Mouse (Mus musculus) spleen, postnatal 4 days (tissue): ENCODE results near the gene Trim2.
A peak's percentile ranks its signal among the peaks of the same experiment; 100 is the strongest.

Experiments
- DNase-seq, 2 experiments: peaks; one replicate each; pipeline ENCODE4 v3.0.0; 2022; ENCODE audit warnings: low spot score in 2 of 2

Gene Trim2

GRCm38 (mm10) chr3:84286311-84286710, 20.4 kb downstream of the Trim2 start:
- DNase-seq = no peak

- no peak for DNase-seq
Measured at GRCm38 (mm10) chr3:84284796-84285195, 21.9 kb downstream of the Trim2 start.

- no peak for DNase-seq
Measured at GRCm38 (mm10) chr3:84283524-84283923, 23.2 kb downstream of the Trim2 start.

- DNase-seq = no peak
Measured at GRCm38 (mm10) chr3:84281936-84282371, 24.7 kb downstream of the Trim2 start.

GRCm38 (mm10) chr3:84278809-84279208, 27.9 kb downstream of the Trim2 start:
- DNase-seq = no peak

GRCm38 (mm10) chr3:84275124-84275523, 31.6 kb downstream of the Trim2 start:
- no peak for DNase-seq

- no peak for DNase-seq
Measured at GRCm38 (mm10) chr3:84272293-84273015, 34.2 kb downstream of the Trim2 start.

GRCm38 (mm10) chr3:84271794-84272193, 34.9 kb downstream of the Trim2 start:
- peak; percentile 63 to 72 for DNase-seq

GRCm38 (mm10) chr3:84271058-84271457, 35.6 kb downstream of the Trim2 start:
- no peak for DNase-seq

- peak in 1 of 2 experiments; percentile 48 for DNase-seq
Measured at GRCm38 (mm10) chr3:84270624-84270995, 36.1 kb downstream of the Trim2 start.

- DNase-seq = no peak
Measured at GRCm38 (mm10) chr3:84269987-84270623, 36.6 kb downstream of the Trim2 start.

GRCm38 (mm10) chr3:84268434-84268833, 38.2 kb downstream of the Trim2 start:
- DNase-seq = peak in 1 of 2 experiments; percentile 34

GRCm38 (mm10) chr3:84266391-84266931, 40.2 kb downstream of the Trim2 start:
- DNase-seq = no peak

- DNase-seq = no peak
Measured at GRCm38 (mm10) chr3:84265084-84265483, 41.6 kb downstream of the Trim2 start.

GRCm38 (mm10) chr3:84264395-84264794, 42.3 kb downstream of the Trim2 start:
- DNase-seq = no peak

- no peak for DNase-seq
Measured at GRCm38 (mm10) chr3:84262804-84263203, 43.9 kb downstream of the Trim2 start.

GRCm38 (mm10) chr3:84261863-84262262, 44.8 kb downstream of the Trim2 start:
- no peak for DNase-seq

GRCm38 (mm10) chr3:84260837-84261236, 45.8 kb downstream of the Trim2 start:
- DNase-seq = no peak

GRCm38 (mm10) chr3:84260024-84260535, 46.6 kb downstream of the Trim2 start:
- DNase-seq = no peak

GRCm38 (mm10) chr3:84259281-84260023, 47.2 kb downstream of the Trim2 start:
- DNase-seq = peak; percentile 38 to 76

- DNase-seq = no peak
Measured at GRCm38 (mm10) chr3:84258518-84259031, 48.1 kb downstream of the Trim2 start.

- DNase-seq = no peak
Measured at GRCm38 (mm10) chr3:84257989-84258517, 48.6 kb downstream of the Trim2 start.
